Mouse (Mus musculus): ENCODE measurements around the gene Il17c.

DNA sequence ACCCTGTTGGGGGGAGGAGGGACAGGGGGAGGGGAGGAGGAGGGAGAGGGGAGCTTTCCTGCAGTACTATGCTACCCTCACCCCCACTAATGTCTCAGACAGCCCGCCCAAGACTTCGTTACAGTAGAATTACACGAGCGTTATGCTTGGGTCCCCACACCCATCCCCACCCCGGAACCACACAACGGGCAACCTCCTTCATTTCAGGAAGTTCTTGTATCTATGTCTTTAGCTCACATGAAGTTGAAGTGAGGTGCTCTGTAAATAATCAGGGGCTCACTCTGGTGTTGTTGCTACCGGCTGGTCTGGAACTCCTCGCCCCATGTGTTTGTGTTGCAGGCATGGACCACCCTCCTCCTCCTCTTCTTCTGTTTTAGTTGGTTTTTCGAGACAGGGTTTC lies 6.3 kb downstream of the Il17c start:
- TF ChIP-seq CTCF (IDR thresholded peaks at IDR 0.05; ENCODE audit: borderline replicate concordance, control insufficient read depth, extremely low read depth, insufficient read depth, low read length, poor library complexity) = no peak
- TF ChIP-seq POLR2A (IDR thresholded peaks at IDR 0.05; ENCODE audit: control insufficient read depth, extremely low read depth, insufficient read depth, low read length, poor library complexity) = no peak

Measured in thymus, adult 2 months (tissue).